Mouse (Mus musculus): ENCODE data around the gene Htr6.

The Htr6 gene

GRCm38 (mm10) chr4:139014793-139015192 lies 60.6 kb downstream of the Htr6 start:
- in situ Hi-C loops (cut with MboI, MseI), result no loop called here

- in situ Hi-C loops (cut with MboI, MseI), result no loop called here
Observed at GRCm38 (mm10) chr4:139013281-139013680, 62.1 kb downstream of the Htr6 start.

GRCm38 (mm10) chr4:139011201-139011702 lies 64.1 kb downstream of the Htr6 start:
- in situ Hi-C loops (cut with MboI, MseI), result no loop called here
